Mouse (Mus musculus) forebrain, embryonic 13.5 days (tissue): ENCODE data around the gene Ube2e1. TPM values are rescaled to one million over a fixed set of nuclear protein-coding genes. Genes with fewer than 3 reads are reported as not detected.

Experiments
- ATAC-seq: fragments of 200-750 bp; cut with Nextera tagmentation; 2 replicates; pipeline ENCODE4 v1.8.0; 2017
- H3K27ac ChIP-seq: fragments of 300-500 bp; sonication (generic); 2 replicates; pipeline ENCODE4 v1.5.1; 2015; ENCODE audit warnings: inconsistent platforms, mild to moderate bottlenecking, moderate library complexity
- H3K27me3 ChIP-seq: fragments of 300-500 bp; sonication (generic); 2 replicates; pipeline ENCODE4 v1.6.1; 2015; ENCODE audit warnings: mild to moderate bottlenecking, inconsistent platforms
- H3K36me3 ChIP-seq: fragments of 300-500 bp; sonication (generic); 2 replicates; pipeline ENCODE4 v1.6.1; 2015; ENCODE audit warnings: mild to moderate bottlenecking, inconsistent platforms; ENCODE audit not compliant: poor library complexity, severe bottlenecking
- H3K4me1 ChIP-seq: fragments of 300-500 bp; sonication (generic); 2 replicates; pipeline ENCODE4 v1.6.1; 2015; ENCODE audit warnings: inconsistent platforms
- H3K4me2 ChIP-seq: fragments of 300-500 bp; sonication (generic); 2 replicates; pipeline ENCODE4 v1.6.1; 2015; ENCODE audit warnings: inconsistent platforms, mild to moderate bottlenecking, moderate library complexity
- H3K4me3 ChIP-seq: fragments of 300-500 bp; sonication (generic); 2 replicates; pipeline ENCODE4 v1.5.1; 2015; ENCODE audit warnings: mild to moderate bottlenecking, inconsistent platforms
- H3K9ac ChIP-seq: fragments of 300-500 bp; sonication (generic); 2 replicates; pipeline ENCODE4 v1.6.1; 2015; ENCODE audit warnings: mild to moderate bottlenecking, inconsistent platforms
- H3K9me3 ChIP-seq: fragments of 300-500 bp; sonication (generic); replicated peaks from 2 replicates; pipeline ENCODE4 v1.6.1; 2016; ENCODE audit warnings: inconsistent platforms
- WGBS: fragments of 180-500 bp; shearing (Covaris S2); methylation state at CpG from one replicate; pipeline ENCODE4 v1.1.7; 2015; 5-methylcytosine and 5-hydroxymethylcytosine counted together
- polyA plus RNA-seq: library from polyadenylated mRNA; unstranded; fragments of >200 nt; fragmentation: Nextera tagmentation; extraction: Ambion mirVana; gene quantifications from 2 replicates; pipeline ENCODE4 v1.2.1, GENCODE M21; 2015

Ube2e1 gene
- 198 and 202 TPM in 2 replicates for polyA plus RNA-seq

DNA sequence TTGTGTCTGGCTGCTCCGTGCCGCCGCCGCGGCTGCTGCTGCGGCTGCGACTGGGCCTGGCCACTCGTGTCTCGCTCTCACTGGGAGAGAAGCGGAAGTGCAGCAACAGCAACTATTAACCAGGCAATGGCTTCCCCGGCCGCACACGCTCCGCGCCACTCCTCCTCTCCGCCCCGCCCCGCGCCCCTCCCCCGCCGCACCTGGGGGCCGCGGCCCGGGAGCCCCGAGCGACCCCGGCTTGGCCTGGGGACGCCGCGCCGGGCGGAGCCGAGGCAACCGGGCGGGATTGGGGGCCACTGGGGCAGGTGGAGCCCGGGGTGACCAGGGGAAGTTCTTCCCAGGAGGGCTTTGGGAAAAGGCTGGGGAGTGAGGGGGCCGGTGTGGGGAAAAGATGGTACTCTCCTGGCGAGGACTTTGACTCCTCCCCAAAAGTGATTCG is at the start of gene Ube2e1:
Gene Ube2e1 (minus strand): TSS at position 167 of the 439 bp plus-strand sequence.
- Histone ChIP-seq H3K4me1 (peaks cover 30% of the 10 kb centered on the region), H3K27me3 (no peaks in the 10 kb centered on the region), H3K9ac (peak within 1 kb of the TSS; percentile 98), H3K4me3 (peak within 1 kb of the TSS; percentile 91), H3K9me3 (no peaks in the 10 kb centered on the region), H3K27ac (peak within 1 kb of the TSS; percentile 72), H3K4me2 (peak within 1 kb of the TSS; percentile 73), H3K36me3 (no peaks in the 10 kb centered on the region)
- peak; percentile 94 for ATAC-seq
- WGBS, result 0% methylated on average over 31 of the region's 39 CpGs

DNA sequence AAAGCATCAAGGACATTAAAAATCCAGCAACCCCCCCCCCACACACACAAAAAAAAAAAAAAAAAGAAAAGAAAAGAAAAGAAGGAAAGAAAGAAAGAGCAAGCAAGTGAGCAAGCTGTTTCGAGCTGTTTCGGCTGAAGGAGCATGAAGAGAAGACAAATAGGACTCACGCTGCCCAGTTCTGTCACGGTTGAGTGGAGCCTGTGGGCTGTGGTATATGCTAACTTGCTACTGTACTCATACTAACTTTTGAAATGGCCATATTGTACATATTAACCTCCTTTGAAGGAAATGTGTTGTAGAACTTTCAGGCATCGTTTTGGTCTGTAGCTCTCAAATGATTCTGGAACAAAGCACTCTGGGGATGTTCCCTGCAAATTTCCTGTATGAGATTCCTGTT is 48.2 kb upstream of the Ube2e1 start:
- no peak overlapping the region for H3K9ac ChIP-seq
- WGBS, result 60% methylated on average over 5 of the region's 5 CpGs

DNA sequence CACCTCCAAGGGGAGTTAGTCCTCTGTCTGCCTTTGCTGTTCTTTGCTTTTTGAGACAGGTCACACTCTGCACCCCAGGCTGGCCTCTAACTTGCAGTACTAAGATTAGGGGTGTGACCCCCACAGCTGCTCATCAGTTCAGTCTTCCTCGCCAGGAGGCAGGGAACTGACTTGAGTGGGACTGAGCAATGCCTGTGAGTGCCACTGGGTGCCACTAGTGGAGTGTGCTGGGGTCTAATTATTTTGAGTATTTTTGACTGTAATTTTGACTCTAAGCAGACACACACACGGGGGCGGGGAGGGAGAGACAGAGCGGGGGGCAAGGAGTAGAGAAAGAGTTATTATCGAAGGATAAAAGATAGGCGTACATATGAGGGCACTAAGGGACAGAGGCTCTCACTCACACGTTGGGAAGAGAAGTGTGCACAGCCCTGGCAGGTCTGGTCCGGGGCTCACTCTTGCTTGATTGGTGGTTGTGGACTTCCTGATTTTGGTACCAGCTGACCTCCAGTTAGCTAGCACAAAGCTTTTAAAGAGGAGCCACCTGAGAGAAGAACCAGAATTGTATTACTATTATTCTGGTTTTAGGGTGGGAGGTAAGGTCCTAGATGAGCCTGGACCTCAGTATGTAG is 46.4 kb upstream of the Ube2e1 start:
- 63% methylated on average over 8 of the region's 8 CpGs for WGBS
- Histone ChIP-seq H3K9ac (no peak overlapping the region), H3K36me3 (no peaks in the 10 kb centered on the region), H3K4me2 (no peak overlapping the region), H3K27ac (no peak overlapping the region), H3K9me3 (no peaks in the 10 kb centered on the region), H3K4me1 (0 out of 2 replicates have a peak, but pooled peaks cover 3% of the 10 kb centered on the region), H3K27me3 (no peaks in the 10 kb centered on the region), H3K4me3 (no peak overlapping the region)
- ATAC-seq, result peak; percentile 61; the same call in 1 of the 2 replicates

More for the DNA sequence above, 48.2 kb upstream of the Ube2e1 start:
- H3K4me2 ChIP-seq, result no peak overlapping the region
- H3K4me1 ChIP-seq, result no peaks in the 10 kb centered on the region
- no peak overlapping the region for H3K27ac ChIP-seq
- no peak overlapping the region for H3K4me3 ChIP-seq
- no peaks in the 10 kb centered on the region for H3K9me3 ChIP-seq
- H3K27me3 ChIP-seq, result no peaks in the 10 kb centered on the region
- ATAC-seq, result no peak
- H3K36me3 ChIP-seq, result no peaks in the 10 kb centered on the region

DNA sequence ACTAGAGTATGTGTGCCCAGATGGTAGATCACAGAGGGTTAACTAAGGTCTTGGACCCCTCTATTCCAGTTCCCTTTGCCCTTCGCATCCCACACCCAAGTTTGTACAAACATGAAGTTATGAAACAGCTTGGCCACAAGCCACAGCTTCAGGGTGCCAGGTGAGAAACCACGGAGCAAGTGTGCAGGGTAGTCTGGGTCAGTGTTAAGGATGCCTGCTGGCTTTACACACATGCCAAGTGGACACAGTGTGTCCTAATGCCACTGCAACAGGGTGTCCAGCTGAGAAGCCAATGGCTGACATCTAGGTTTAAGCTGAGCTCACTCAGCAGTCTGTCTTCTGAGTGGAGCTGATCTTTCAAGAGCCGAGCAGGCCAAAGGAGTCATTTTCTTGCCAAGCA is 44.5 kb upstream of the Ube2e1 start:
- no peak for ATAC-seq
- no peak overlapping the region for H3K27ac ChIP-seq
- H3K9ac ChIP-seq, result no peak overlapping the region
- no peak overlapping the region for H3K4me2 ChIP-seq
- 83% methylated on average over 3 of the region's 3 CpGs for WGBS
- H3K9me3 ChIP-seq, result no peaks in the 10 kb centered on the region
- 0 out of 2 replicates have a peak, but pooled peaks cover 3% of the 10 kb centered on the region for H3K4me1 ChIP-seq
- no peak overlapping the region for H3K4me3 ChIP-seq
- H3K36me3 ChIP-seq, result no peaks in the 10 kb centered on the region
- no peaks in the 10 kb centered on the region for H3K27me3 ChIP-seq

DNA sequence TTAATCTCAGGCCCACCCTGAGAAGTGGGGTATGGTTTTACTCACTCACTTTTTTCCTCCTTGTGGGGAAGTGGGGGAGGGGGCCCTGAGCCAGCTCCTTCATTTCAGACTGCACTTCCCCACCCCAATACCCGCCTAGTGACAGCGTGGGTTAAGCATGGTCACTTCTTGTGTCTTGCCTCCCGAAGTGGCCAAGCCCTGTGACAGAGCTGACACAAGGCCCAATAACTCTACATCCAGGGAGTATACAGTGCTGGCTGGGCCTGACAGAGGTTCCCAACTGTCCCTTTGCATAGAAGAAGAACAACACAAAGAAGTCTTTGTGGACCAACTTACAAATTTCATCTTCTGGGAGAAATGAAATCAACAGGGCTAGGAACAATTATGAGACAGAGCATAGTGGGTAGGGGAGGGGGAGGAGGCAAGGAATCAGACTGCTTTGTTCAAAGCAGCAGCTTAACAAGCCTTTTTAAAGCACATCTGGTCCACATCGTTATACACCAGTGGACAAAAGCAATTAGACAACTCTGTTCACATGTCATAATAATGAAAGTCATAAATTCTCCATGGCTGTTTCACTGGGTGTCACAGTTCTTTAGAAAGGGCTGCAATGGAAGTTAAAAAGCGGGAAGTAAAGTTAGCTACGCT is 42.2 kb upstream of the Ube2e1 start:
- no peaks in the 10 kb centered on the region for H3K27me3 ChIP-seq
- 45% methylated on average over 6 of the region's 6 CpGs for WGBS
- H3K9me3 ChIP-seq, result no peaks in the 10 kb centered on the region
- H3K4me3 ChIP-seq, result no peak overlapping the region
- H3K4me2 ChIP-seq, result no peak overlapping the region
- 0 out of 2 replicates have a peak, but pooled peaks cover 3% of the 10 kb centered on the region for H3K4me1 ChIP-seq
- H3K36me3 ChIP-seq, result no peaks in the 10 kb centered on the region
- ATAC-seq, result peak; percentile 41; the same call in 1 of the 2 replicates
- no peak overlapping the region for H3K9ac ChIP-seq
- H3K27ac ChIP-seq, result no peak overlapping the region

DNA sequence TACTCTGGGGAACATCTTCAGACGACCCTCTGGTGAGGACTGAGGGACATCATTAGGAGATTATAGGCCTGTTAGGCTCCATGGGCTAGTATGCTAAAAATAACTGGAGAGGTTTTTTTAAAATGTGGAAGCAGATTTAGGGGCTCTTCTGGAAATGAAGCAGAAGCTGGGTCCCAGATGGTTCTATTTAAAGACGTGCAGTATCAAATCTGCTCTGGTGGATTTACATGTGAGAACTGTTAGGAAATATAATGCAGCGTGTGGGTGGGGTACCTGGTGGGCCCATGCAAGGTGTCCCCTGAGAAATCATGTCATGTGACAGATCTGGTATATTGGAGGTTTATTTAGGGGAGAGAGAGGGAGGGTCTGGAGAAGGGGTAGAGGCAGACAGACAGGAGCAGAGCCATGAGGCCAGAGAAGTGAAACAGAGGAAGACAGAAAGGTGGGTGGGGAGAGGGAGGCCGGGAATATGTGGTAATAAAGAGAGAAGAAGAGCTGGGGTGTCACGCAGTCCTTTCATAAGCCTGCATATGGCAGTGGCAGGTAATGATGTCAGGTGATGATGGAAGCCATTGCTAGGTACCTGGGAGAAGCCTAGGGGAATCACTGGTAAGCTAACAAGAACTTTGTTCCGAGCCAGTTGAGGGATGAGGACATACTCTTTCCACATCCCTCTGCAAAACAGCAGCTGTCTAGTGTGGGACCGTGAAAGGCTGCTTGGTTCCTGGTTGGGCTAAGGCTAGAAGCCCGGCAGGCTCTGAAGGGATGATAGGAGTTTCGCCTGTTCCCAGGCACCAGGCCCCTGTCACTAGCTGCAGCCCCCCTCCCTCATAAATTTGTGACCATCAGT is 41.3 kb upstream of the Ube2e1 start:
- Histone ChIP-seq H3K4me1 (0 out of 2 replicates have a peak, but pooled peaks cover 3% of the 10 kb centered on the region), H3K9ac (no peak overlapping the region), H3K27ac (no peak overlapping the region), H3K36me3 (no peaks in the 10 kb centered on the region), H3K27me3 (no peaks in the 10 kb centered on the region), H3K4me3 (no peak overlapping the region), H3K4me2 (no peak overlapping the region), H3K9me3 (no peaks in the 10 kb centered on the region)
- WGBS, result 88% methylated on average over 9 of the region's 9 CpGs
- no peak; the same call in 1 of the 2 replicates for ATAC-seq

DNA sequence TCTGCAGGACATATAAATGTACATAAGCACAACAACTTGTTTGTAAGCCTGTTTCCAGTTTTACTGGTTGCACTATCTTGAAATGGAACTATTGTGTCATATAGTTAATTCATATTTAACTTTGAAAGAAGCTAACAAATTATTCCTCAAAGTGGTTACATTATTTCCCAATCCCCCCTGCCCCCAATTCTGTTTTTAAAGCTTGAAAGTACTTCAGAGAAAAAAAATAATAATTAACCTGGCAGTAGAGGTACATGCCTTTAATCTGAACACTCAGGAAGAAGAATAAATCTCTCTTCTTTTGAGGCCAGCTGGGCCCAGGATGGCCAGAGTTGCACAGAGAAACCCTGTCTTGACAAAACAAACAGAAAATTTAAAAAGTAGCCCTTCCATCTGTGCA is 37.4 kb upstream of the Ube2e1 start:
- ATAC-seq, result no peak
- no peaks in the 10 kb centered on the region for H3K36me3 ChIP-seq

DNA sequence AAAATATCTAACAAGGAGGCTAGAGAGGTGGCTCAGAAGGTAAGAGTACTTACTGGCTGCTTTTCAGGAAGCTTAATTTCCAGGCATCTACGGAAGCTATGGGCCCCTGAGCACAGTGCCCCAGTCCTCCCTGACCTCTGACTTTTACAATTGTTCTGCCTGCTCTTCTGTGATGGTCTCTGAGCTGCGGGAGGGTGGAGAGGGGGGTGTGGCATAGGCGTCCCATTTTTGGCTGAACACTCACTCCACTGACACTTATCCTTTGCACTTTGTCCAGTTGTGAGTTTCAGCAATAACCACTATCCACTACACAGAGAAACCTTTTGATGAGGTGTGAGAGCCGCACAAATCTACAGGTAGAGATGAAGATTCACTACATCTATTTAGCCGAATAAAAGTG is 35.4 kb upstream of the Ube2e1 start:
- Histone ChIP-seq H3K9me3 (no peaks in the 10 kb centered on the region), H3K27ac (no peak overlapping the region), H3K27me3 (no peaks in the 10 kb centered on the region), H3K4me1 (no peaks in the 10 kb centered on the region), H3K4me3 (no peak overlapping the region), H3K4me2 (no peak overlapping the region), H3K9ac (no peak overlapping the region), H3K36me3 (no peaks in the 10 kb centered on the region)
- ATAC-seq, result no peak
- WGBS, result 47% methylated on average over 5 of the region's 5 CpGs

More for the DNA sequence above, 37.4 kb upstream of the Ube2e1 start:
- Histone ChIP-seq H3K9ac (no peak overlapping the region), H3K27ac (no peak overlapping the region), H3K4me3 (no peak overlapping the region), H3K9me3 (no peaks in the 10 kb centered on the region), H3K4me2 (no peak overlapping the region), H3K27me3 (no peaks in the 10 kb centered on the region), H3K4me1 (0 out of 2 replicates have a peak, but pooled peaks cover 3% of the 10 kb centered on the region)

DNA sequence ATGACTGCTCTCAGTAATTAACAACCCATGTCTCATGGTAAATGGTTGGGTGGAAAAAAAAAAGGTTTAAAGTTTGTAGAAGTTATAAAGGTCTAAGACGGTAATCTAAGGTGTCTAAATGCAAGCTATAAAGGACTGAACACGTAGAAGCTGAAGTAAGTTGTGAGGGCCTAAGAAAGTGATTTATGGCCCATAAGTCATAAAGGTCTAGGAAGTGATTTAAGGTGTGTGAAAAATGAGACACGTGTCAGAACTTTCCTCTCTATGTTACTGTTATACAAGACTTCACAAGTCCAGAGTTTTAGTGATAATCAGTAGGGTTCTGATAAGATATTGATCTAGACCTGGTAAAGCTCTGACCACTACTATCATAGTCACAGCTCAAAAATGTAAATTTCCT is 32.7 kb upstream of the Ube2e1 start:
- no peaks in the 10 kb centered on the region for H3K36me3 ChIP-seq
- H3K4me3 ChIP-seq, result no peak overlapping the region
- H3K27me3 ChIP-seq, result no peaks in the 10 kb centered on the region
- no peak for ATAC-seq
- no peaks in the 10 kb centered on the region for H3K9me3 ChIP-seq
- no peaks in the 10 kb centered on the region for H3K4me1 ChIP-seq
- WGBS, result 81% methylated on average over 3 of the region's 3 CpGs
- no peak overlapping the region for H3K4me2 ChIP-seq
- no peak overlapping the region for H3K27ac ChIP-seq
- no peak overlapping the region for H3K9ac ChIP-seq

DNA sequence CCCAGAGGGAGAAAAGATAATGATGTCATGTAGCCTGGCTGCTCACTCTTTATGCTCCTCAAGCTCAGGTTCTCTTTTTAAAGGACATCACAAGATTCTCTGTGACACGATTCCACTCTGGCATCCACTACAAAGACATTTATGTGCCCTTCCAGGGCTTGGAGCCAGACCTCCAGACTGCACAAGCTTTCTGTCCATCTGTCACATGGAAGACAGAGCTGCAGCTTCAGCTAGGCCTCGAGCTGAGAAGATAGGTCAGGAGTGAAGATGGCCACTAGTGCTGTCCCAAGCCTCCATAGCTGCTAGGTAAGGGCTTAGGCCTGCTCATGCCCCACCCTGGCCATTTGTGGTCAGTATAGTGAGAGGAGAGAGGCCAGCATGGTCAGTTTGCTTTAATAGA is 24.8 kb upstream of the Ube2e1 start:
- no peak for ATAC-seq
- no peaks in the 10 kb centered on the region for H3K4me1 ChIP-seq
- no peaks in the 10 kb centered on the region for H3K9me3 ChIP-seq
- 58% methylated on average over 2 of the region's 2 CpGs for WGBS
- H3K27ac ChIP-seq, result no peak overlapping the region
- H3K4me3 ChIP-seq, result no peak overlapping the region
- H3K4me2 ChIP-seq, result no peak overlapping the region
- no peaks in the 10 kb centered on the region for H3K36me3 ChIP-seq
- no peak overlapping the region for H3K9ac ChIP-seq
- H3K27me3 ChIP-seq, result no peaks in the 10 kb centered on the region

DNA sequence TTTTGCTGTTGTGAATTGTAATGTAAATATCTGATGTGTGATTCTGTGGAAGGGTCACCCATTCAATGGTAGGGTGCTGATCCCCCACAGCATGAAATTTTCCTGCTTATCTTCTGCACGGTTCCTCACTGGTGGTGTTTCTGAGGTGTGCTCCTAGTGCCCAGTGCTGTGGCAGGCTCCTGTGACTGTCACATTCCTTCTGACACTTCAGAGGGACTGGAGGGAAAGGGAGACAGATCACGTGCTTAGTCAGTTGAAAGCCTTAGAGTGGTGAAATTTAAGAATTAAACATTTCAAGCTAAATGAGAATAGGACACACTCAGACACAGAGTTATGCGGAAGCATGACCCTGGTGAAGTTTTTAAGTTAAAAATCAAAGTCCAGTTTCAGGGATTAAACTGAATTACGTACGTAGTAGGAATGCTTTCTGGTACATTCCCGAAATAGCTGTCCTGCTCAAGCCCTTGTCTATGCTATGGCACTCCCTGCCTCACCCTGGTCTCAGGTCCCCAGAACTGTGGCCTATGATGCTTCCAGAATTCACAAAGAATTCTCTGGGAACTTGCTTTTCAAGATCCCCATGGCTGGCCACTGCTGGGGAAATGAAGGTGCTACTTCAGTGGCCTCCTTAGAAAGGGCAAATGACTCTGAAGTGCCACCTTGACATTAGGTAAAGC is 24.0 kb upstream of the Ube2e1 start:
- no peaks in the 10 kb centered on the region for H3K4me1 ChIP-seq
- no peaks in the 10 kb centered on the region for H3K36me3 ChIP-seq
- no peak for ATAC-seq
- H3K27me3 ChIP-seq, result no peaks in the 10 kb centered on the region
- no peak overlapping the region for H3K9ac ChIP-seq
- 82% methylated on average over 6 of the region's 6 CpGs for WGBS
- H3K4me3 ChIP-seq, result no peak overlapping the region
- H3K27ac ChIP-seq, result no peak overlapping the region
- no peaks in the 10 kb centered on the region for H3K9me3 ChIP-seq
- no peak overlapping the region for H3K4me2 ChIP-seq
